Mouse (Mus musculus) monocyte, adult 2 months (primary cell): ENCODE results near the gene Tmem223.
A peak's percentile ranks its signal among the peaks of the same experiment; 100 is the strongest.

ENCODE experiments used
- DNase-seq, 2 experiments: peaks; one replicate each; pipeline ENCODE4 v3.0.0; 2022; ENCODE audit warnings: low spot score in 2 of 2, low read depth in 1 of 2

The Tmem223 gene

DNA sequence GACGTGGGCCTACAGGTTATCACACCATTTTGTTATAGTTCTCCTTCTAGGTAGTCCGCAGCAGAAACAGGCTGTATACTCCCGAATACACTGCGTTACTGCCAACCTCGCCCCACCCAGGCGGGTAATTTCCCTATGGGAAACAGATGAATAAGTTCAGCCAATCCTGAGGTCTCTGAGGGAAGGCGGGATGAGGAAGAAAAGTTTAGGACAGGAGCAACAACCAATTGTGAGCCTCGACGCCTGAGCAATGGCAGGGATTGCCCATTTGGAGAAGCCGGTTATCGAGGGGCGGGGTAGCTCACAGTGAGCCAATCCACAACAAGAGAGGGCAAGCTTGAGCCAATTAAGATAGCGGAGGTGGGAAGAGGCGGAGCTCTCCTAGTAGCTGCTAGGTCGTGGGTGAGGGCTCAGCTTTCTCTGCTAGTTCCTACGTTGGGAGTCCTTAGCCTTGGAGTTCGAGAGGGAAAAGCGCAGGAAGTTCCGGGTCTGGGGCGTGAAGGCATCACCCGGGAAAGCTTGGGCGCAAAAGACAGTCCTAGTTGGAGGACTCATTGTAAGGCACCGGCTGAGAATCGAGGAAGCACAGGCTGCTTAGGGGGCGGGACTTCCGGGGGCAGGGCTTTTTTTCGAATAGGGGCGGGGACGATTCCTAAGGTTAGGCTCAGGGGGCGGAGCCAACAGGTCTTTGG is 31.5 kb downstream of the Tmem223 start, which contains the start of gene Zbtb3:
TSS of gene Zbtb3 (plus strand) at position 426 of the 692 bp plus-strand sequence.
- peak; percentile 90 to 93 for DNase-seq

DNA sequence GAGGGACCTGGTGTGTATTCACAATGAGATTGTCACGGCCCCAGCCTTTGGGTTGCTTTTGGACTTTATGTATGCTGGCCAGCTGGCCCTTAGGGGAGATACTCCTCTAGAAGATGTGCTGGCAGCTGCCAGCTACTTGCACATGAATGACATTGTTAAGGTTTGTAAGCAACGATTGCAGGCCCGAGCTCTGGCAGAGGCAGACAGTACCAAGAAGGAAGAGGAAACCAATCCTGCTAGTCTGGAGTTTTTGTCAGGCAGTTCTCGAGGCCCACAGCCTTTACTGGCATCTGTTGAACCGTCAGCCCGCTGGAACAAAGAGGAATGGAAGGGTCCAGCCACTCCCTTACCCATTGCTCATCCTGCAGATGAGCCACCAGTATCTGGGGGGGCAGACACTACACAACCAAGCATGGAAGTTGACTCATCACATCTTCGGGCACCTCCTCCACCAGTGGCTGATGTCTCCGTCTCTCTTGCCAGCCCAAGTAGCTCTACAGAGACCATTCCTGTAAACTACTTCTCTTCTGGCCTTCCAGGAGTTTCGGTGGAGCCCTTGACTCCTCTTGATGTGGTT is 32.5 kb downstream of the Tmem223 start:
- DNase-seq = no peak

DNA sequence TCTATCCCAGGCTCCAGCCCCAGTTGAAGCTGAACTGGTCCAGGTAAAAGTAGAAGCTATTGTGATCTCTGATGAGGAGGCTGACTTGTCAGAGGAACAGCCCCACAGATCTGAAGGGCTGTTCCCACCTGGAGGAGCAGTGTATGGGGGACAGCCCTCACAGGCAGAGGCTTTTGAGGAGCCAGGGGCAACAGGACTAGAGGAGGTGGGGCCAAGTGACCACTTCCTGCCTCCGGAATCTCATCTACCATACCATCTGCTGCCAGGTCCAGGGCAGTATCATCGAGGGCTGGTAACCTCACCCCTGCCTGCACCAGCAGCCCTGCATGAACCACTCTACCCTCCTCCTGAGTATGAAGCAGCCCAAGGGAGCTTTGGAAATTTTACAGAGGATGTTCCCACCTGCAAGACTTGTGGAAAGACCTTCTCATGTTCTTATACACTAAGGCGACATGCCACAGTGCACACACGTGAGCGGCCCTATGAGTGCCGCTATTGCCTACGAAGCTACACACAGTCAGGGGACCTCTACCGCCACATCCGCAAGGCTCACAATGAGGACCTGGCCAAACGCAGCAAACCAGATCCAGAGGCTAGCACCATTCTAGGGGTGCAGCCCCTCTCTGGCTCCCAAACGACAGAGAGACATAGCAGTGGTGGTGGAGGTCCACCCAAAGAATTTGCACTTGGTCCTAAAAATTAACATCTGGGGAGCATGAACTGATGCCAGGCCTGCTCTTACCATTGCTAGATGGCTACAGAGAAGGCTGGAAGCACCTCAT is 33.3 kb downstream of the Tmem223 start:
- no peak for DNase-seq

DNA sequence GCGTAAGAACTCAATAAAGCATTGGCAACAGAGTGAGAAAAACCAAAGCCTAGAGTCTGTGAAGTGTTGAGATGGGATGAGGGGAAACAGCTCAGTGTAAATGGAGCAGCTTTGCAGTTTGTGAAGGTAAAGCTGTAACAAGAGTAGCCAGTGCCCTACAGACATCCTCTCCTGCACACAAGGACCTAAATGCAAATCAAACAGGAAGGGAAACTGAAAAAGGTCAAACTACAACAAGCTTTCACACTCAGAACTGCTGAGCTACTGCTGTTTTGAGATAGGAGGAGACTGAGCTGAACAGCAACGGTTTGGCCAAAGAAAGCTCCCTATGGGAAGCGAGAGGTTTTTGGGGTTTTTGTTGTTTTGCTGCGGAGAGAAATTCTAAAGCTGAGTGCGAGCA is 36.0 kb downstream of the Tmem223 start:
- DNase-seq = no peak

DNA sequence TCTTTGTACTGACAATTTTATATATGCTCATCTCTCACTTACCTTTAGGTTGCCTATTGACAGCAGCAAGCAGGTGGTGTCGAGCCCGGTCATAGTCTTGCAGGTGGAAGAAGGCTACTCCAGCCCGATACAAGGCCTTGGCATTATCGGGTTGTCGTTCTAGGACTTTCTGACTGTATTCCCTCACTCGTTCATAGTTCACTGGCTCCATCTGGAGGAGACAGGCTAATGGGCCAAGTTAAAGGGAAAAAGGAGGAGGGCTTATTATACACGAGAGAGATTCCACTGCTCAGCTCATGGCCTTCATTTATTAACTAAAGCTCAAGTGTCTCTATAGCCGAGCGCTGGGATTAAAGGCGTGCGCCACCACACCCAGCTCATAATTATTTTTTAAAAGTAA is 45.0 kb downstream of the Tmem223 start:
- no peak for DNase-seq

DNA sequence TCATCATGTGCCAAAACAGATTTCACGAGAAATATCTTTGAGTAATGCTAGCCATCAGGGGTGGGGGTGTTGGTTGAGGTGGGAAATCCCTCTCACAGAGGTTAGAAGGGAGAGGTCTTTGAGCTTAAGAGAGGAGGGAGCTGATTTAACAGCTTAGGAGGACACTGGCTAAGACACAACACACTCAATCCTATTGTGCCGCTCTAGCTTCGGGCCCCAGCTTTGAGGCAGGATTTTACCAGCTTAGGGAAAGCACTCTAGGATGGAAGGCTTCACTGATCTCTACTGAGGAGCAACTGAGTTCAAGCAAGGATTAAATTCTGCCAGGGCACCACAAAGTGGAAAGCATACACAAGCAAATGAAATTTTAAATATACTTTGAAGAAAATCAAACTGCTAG is 46.2 kb downstream of the Tmem223 start:
- no peak for DNase-seq

- DNase-seq = no peak
These were observed 47.6 kb downstream of the Tmem223 start for GRCm38 (mm10) chr19:8818301-8818798.

GRCm38 (mm10) chr19:8818801-8819595 is 48.2 kb downstream of the Tmem223 start, which contains the start of gene Ttc9c:
Gene Ttc9c (minus strand): TSS chr19:8819333.
- peak; percentile 89 to 90 for DNase-seq

GRCm38 (mm10) chr19:8819596-8820423 is 49.0 kb downstream of the Tmem223 start, which contains the start of gene Hnrnpul2:
Gene Hnrnpul2 (plus strand): TSS chr19:8820010.
- peak; percentile 95 to 96 for DNase-seq

- DNase-seq = no peak
These were observed 49.7 kb downstream of the Tmem223 start for GRCm38 (mm10) chr19:8820424-8820956.

DNA sequence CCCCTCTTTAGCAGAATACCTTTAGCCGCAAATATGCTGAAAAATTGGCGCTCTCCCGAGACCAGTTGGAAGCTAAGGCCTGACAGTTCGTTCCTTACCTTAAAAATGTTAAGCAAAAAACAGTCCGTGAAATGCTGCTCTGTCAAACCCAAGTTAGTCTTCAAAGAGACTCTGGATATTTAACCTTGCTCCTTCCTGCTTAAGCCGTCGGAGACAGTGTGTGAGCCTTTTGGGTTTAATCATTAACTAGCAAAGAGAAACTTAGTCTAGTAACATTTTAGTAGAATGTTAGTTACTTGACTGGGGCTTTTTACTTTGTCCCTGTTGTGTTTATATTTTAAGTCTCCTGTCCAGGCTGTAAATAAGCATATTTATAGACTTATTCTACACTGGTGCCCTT is 50.4 kb downstream of the Tmem223 start:
- no peak for DNase-seq
